Mouse (Mus musculus) embryonic facial prominence, embryonic 11.5 days (tissue): ENCODE measurements at regions not wholly inside any gene's neighbourhood (a gene's known extent, or its start where the extent isn't known, plus 50 kb on each side); places are given as distances from the start of the nearest gene placed in this dataset.

ENCODE experiments used
- ATAC-seq: fragments of 200-750 bp; cut with Nextera tagmentation; replicated peaks from 2 replicates; pipeline ENCODE4 v1.8.0; 2017; ENCODE audit warnings: low read depth; ENCODE audit not compliant: insufficient number of reproducible peaks, low FRiP score, low TSS enrichment
- DNase-seq: peaks from one replicate; pipeline ENCODE4 v3.0.0-alpha.2; 2015; ENCODE audit warnings: low spot score
- H3K27ac ChIP-seq: fragments of 300-500 bp; sonication (generic); replicated peaks from 2 replicates; pipeline ENCODE4 v1.5.1; 2014; ENCODE audit warnings: mild to moderate bottlenecking, low read depth, low read length, control low read depth
- H3K27me3 ChIP-seq: fragments of 300-500 bp; sonication (generic); 2 replicates; pipeline ENCODE4 v1.6.1; 2014; ENCODE audit warnings: mild to moderate bottlenecking, low read length, moderate library complexity, mixed read lengths; ENCODE audit not compliant: control insufficient read depth, insufficient read depth
- H3K36me3 ChIP-seq: fragments of 300-500 bp; sonication (generic); replicated peaks from 2 replicates; pipeline ENCODE4 v1.6.1; 2014; ENCODE audit warnings: low read depth, mild to moderate bottlenecking, low read length, moderate library complexity, mixed read lengths; ENCODE audit not compliant: control insufficient read depth, insufficient read depth
- H3K4me1 ChIP-seq: fragments of 300-500 bp; sonication (generic); 2 replicates; pipeline ENCODE4 v1.6.1; 2014; ENCODE audit warnings: low read length, mixed read lengths; ENCODE audit not compliant: control insufficient read depth, insufficient read depth
- H3K4me2 ChIP-seq: fragments of 300-500 bp; sonication (generic); 2 replicates; pipeline ENCODE4 v1.6.1; 2014; ENCODE audit warnings: low read depth, mild to moderate bottlenecking, control low read depth, low read length, moderate library complexity
- H3K4me3 ChIP-seq: fragments of 300-500 bp; sonication (generic); 2 replicates; pipeline ENCODE4 v1.5.1; 2014; ENCODE audit warnings: low read depth, low read length, control low read depth
- H3K9ac ChIP-seq: fragments of 300-500 bp; sonication (generic); replicated peaks from 2 replicates; pipeline ENCODE4 v1.6.1; 2014; ENCODE audit warnings: mild to moderate bottlenecking, control low read depth, low read length
- H3K9me3 ChIP-seq: fragments of 300-500 bp; sonication (generic); replicated peaks from 2 replicates; pipeline ENCODE4 v1.6.1; 2016; ENCODE audit warnings: mild to moderate bottlenecking, low read length, inconsistent platforms, mixed read lengths; ENCODE audit not compliant: control insufficient read depth
- WGBS: fragments of 180-500 bp; shearing (Covaris S2); extraction: QIAGEN DNeasy Blood & Tissue Kit; methylation state at CpG from one replicate; pipeline ENCODE4 v1.1.7; 2014; 5-methylcytosine and 5-hydroxymethylcytosine counted together

DNA sequence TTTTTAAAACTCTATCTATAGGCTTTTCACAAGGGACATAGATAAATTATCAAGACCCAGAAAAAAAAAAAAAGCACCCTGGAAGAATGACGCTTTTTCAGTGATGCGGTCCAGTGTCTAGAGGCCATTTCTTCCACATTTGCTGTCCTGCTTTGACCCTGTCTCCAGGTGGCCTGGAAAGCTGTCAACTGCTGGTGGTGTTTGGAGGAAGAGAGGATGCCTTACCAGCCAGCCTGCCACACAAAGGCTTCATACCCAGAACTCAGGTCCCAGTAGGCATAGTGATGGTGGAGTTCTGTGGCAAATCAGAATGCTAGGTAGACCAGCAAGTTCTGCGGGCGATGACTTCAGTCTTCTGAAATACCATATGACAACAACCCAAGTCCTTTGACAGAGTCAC, 51.6 kb upstream of the Pde3a start:
- Histone ChIP-seq H3K27ac (no peak overlapping the region), H3K36me3 (no peaks in the 10 kb centered on the region), H3K4me3 (no peak overlapping the region), H3K9ac (no peak overlapping the region), H3K9me3 (no peaks in the 10 kb centered on the region), H3K27me3 (no peaks in the 10 kb centered on the region), H3K4me1 (no peaks in the 10 kb centered on the region), H3K4me2 (no peak overlapping the region)
- WGBS = 92% methylated on average over 4 of the region's 4 CpGs
- DNase-seq = no peak
- no peak for ATAC-seq
